Mouse (Mus musculus) limb, embryonic 14.5 days (tissue): ENCODE measurements around the gene Fgfr4. TPM values are rescaled to one million over a fixed set of nuclear protein-coding genes. Genes with fewer than 3 reads are reported as not detected.

Source experiments
- ATAC-seq: fragments of 200-750 bp; cut with Nextera tagmentation; 2 replicates; pipeline ENCODE4 v1.8.0; 2017; ENCODE audit warnings: low read depth, moderate number of reproducible peaks, moderate TSS enrichment; ENCODE audit not compliant: low FRiP score
- DNase-seq: peaks from one replicate; pipeline ENCODE4 v3.0.0-alpha.2; 2015; ENCODE audit warnings: low spot score
- H3K27ac ChIP-seq: fragments of 300-500 bp; sonication (generic); replicated peaks from 2 replicates; pipeline ENCODE4 v1.5.1; 2014; ENCODE audit warnings: low read depth, mild to moderate bottlenecking, low read length, moderate library complexity, mixed read lengths
- H3K27me3 ChIP-seq: fragments of 300-500 bp; sonication (generic); 2 replicates; pipeline ENCODE4 v1.6.1; 2014; ENCODE audit warnings: low read length, mixed read lengths; ENCODE audit not compliant: control insufficient read depth, insufficient read depth
- H3K36me3 ChIP-seq: fragments of 300-500 bp; sonication (generic); 2 replicates; pipeline ENCODE4 v1.6.1; 2014; ENCODE audit warnings: mild to moderate bottlenecking, low read length, moderate library complexity, mixed read lengths; ENCODE audit not compliant: control insufficient read depth, insufficient read depth
- H3K4me1 ChIP-seq: fragments of 300-500 bp; sonication (generic); 2 replicates; pipeline ENCODE4 v1.6.1; 2014; ENCODE audit warnings: antibody characterized with exemption, low read length, mixed read lengths; ENCODE audit not compliant: control insufficient read depth, insufficient read depth
- H3K4me2 ChIP-seq: fragments of 300-500 bp; sonication (generic); replicated peaks from 2 replicates; pipeline ENCODE4 v1.6.1; 2014; ENCODE audit warnings: low read depth, mild to moderate bottlenecking, low read length, moderate library complexity; ENCODE audit not compliant: severe bottlenecking
- H3K4me3 ChIP-seq: fragments of 300-500 bp; sonication (generic); replicated peaks from 2 replicates; pipeline ENCODE4 v1.5.1; 2014; ENCODE audit warnings: low read length
- H3K9ac ChIP-seq: fragments of 300-500 bp; sonication (generic); 2 replicates; pipeline ENCODE4 v1.6.1; 2014; ENCODE audit warnings: mild to moderate bottlenecking, low read depth, low read length, moderate library complexity; ENCODE audit not compliant: severe bottlenecking
- H3K9me3 ChIP-seq: fragments of 300-500 bp; sonication (generic); 2 replicates; pipeline ENCODE4 v1.6.1; 2016; ENCODE audit warnings: low read length; ENCODE audit not compliant: control insufficient read depth
- POLR2A ChIP-seq: fragments of 200-500 bp; IDR thresholded peaks from 2 replicates; pipeline ENCODE4 v1.8.0; 2012; ENCODE audit warnings: inconsistent platforms, mild to moderate bottlenecking, moderate library complexity, borderline replicate concordance; ENCODE audit not compliant: insufficient read depth, insufficient read length; ENCODE audit errors: extremely low read depth
- WGBS: fragments of 180-500 bp; shearing (Covaris S2); extraction: QIAGEN DNeasy Blood & Tissue Kit; methylation state at CpG from one replicate; pipeline ENCODE4 v1.1.7; 2014; 5-methylcytosine and 5-hydroxymethylcytosine counted together
- polyA plus RNA-seq, 2 experiments: library from polyadenylated mRNA; depleted of rRNA in 1 of 2; stranded (reverse) in 1 of 2; unstranded in 1 of 2; fragments of >200 nt; fragmentation: Nextera tagmentation in 1 of 2; extraction: Ambion mirVana in 1 of 2; gene quantifications; 2 replicates each; pipeline versions ENCODE4 v1.2.1 to v1.2.3; 2012 to 2014

The Fgfr4 gene
- polyA plus RNA-seq, 2 experiments, result 12.1 to 38.9 TPM

GRCm38 (mm10) chr13:55208837-55209648, 56.6 kb downstream of the Fgfr4 start:
- DNase-seq, result no peak
- H3K4me3 ChIP-seq, result no peak overlapping the region
- peaks cover 9% of the 10 kb centered on the region for H3K36me3 ChIP-seq
- H3K27me3 ChIP-seq, result no peaks in the 10 kb centered on the region
- peak overlapping the region; percentile 93; the same call in 1 of the 2 replicates for H3K4me2 ChIP-seq
- no peak for ATAC-seq
- no peak for TF ChIP-seq POLR2A
- H3K27ac ChIP-seq, result no peak overlapping the region
- peak overlapping the region; percentile 95; the same call in 1 of the 2 replicates for H3K9ac ChIP-seq
- peaks cover 19% of the 10 kb centered on the region for H3K4me1 ChIP-seq
- H3K9me3 ChIP-seq, result no peaks in the 10 kb centered on the region
- 62% methylated on average over 13 of the region's 13 CpGs for WGBS

- DNase-seq (no peak), ATAC-seq (peak; percentile 7)
- peaks cover 16% of the 10 kb centered on the region for H3K36me3 ChIP-seq
Observed at GRCm38 (mm10) chr13:55209649-55210192, 57.3 kb downstream of the Fgfr4 start, which contains the start of gene Nsd1. Gene Nsd1 (plus strand): TSS chr13:55209782.

GRCm38 (mm10) chr13:55210193-55210970, 57.9 kb downstream of the Fgfr4 start:
- Histone ChIP-seq H3K36me3 (peaks cover 22% of the 10 kb centered on the region), H3K4me1 (peaks cover 31% of the 10 kb centered on the region), H3K9ac (peak overlapping the region; percentile 95), H3K4me2 (peak overlapping the region; percentile 93), H3K9me3 (no peaks in the 10 kb centered on the region), H3K27me3 (no peaks in the 10 kb centered on the region), H3K4me3 (peak overlapping the region; percentile 54), H3K27ac (peak overlapping the region; percentile 99)
- ATAC-seq (peak; percentile 34), DNase-seq (peak; percentile 58)
- 2% methylated on average over 23 of the region's 77 CpGs for WGBS
- peak; percentile 76; the same call in 1 of the 2 replicates for TF ChIP-seq POLR2A

More at GRCm38 (mm10) chr13:55209649-55210192, 57.3 kb downstream of the Fgfr4 start, which contains the start of gene Nsd1:
- H3K9ac ChIP-seq, result peak within 1 kb of the TSS; percentile 95
- peak within 1 kb of the TSS; percentile 99 for H3K27ac ChIP-seq
- WGBS, result 23% methylated on average over 24 of the region's 31 CpGs
- H3K9me3 ChIP-seq, result no peaks in the 10 kb centered on the region
- H3K4me2 ChIP-seq, result peak within 1 kb of the TSS; percentile 93
- H3K4me3 ChIP-seq, result peak within 1 kb of the TSS; percentile 54
- peaks cover 26% of the 10 kb centered on the region for H3K4me1 ChIP-seq
- no peaks in the 10 kb centered on the region for H3K27me3 ChIP-seq
- no peak for TF ChIP-seq POLR2A

GRCm38 (mm10) chr13:55210971-55211220, 58.5 kb downstream of the Fgfr4 start:
- TF ChIP-seq POLR2A, result no peak
- WGBS, result 1% methylated on average over 15 of the region's 17 CpGs

More at GRCm38 (mm10) chr13:55210971-55211220, 58.5 kb downstream of the Fgfr4 start:
- peaks cover 27% of the 10 kb centered on the region for H3K36me3 ChIP-seq
- DNase-seq, result no peak
- H3K4me3 ChIP-seq, result peak overlapping the region; percentile 54
- no peaks in the 10 kb centered on the region for H3K9me3 ChIP-seq
- H3K27ac ChIP-seq, result peak overlapping the region; percentile 99
- peak overlapping the region; percentile 95 for H3K9ac ChIP-seq
- no peaks in the 10 kb centered on the region for H3K27me3 ChIP-seq
- ATAC-seq, result peak; percentile 60
- peaks cover 36% of the 10 kb centered on the region for H3K4me1 ChIP-seq
- peak overlapping the region; percentile 93 for H3K4me2 ChIP-seq
